Mouse (Mus musculus) thymus, postnatal 0 days (tissue): ENCODE data around the gene Ppp2r5b. TPM values are rescaled to one million over a fixed set of nuclear protein-coding genes. Genes with fewer than 3 reads are reported as not detected.
A peak's percentile ranks its signal among the peaks of the same experiment; 100 is the strongest.

ENCODE experiments used
- DNase-seq: peaks from one replicate; pipeline ENCODE4 v3.0.0-alpha.2; 2015; ENCODE audit warnings: low spot score
- polyA plus RNA-seq: library from polyadenylated mRNA; unstranded; fragments of >200 nt; fragmentation: Nextera tagmentation; extraction: Ambion mirVana; gene quantifications from 2 replicates; pipeline ENCODE4 v1.2.1, GENCODE M21; 2015

The Ppp2r5b gene
- polyA plus RNA-seq: 8.9 TPM in 2 replicates

GRCm38 (mm10) chr19:6235084-6236052, at the start of gene Ppp2r5b:
TSS of gene Ppp2r5b (minus strand) at chr19:6235872.
- peak; percentile 96 for DNase-seq

- no peak for DNase-seq
These were observed 49.6 kb upstream of the Ppp2r5b start for GRCm38 (mm10) chr19:6285226-6285625.

GRCm38 (mm10) chr19:6284502-6284901, 48.8 kb upstream of the Ppp2r5b start:
- DNase-seq: no peak

GRCm38 (mm10) chr19:6283001-6283400, 47.3 kb upstream of the Ppp2r5b start:
- DNase-seq: no peak

- no peak for DNase-seq
These were observed 45.7 kb upstream of the Ppp2r5b start for GRCm38 (mm10) chr19:6281122-6282020.

GRCm38 (mm10) chr19:6280554-6280953, 44.9 kb upstream of the Ppp2r5b start:
- DNase-seq: no peak

- no peak for DNase-seq
These were observed 43.9 kb upstream of the Ppp2r5b start for GRCm38 (mm10) chr19:6279481-6280144.

GRCm38 (mm10) chr19:6278439-6279073, 42.9 kb upstream of the Ppp2r5b start:
- no peak for DNase-seq

GRCm38 (mm10) chr19:6277661-6278438, 42.2 kb upstream of the Ppp2r5b start:
- DNase-seq: no peak

- DNase-seq: peak; percentile 95
These were observed 41.1 kb upstream of the Ppp2r5b start, which contains the start of gene Ehd1 for GRCm38 (mm10) chr19:6276426-6277421. TSS of gene Ehd1 (plus strand) at chr19:6276725.

- peak; percentile 73 for DNase-seq
These were observed 40.2 kb upstream of the Ppp2r5b start for GRCm38 (mm10) chr19:6275740-6276389.

GRCm38 (mm10) chr19:6273998-6274608, 38.4 kb upstream of the Ppp2r5b start:
- DNase-seq: no peak

GRCm38 (mm10) chr19:6273592-6273991, 37.9 kb upstream of the Ppp2r5b start:
- no peak for DNase-seq

GRCm38 (mm10) chr19:6272738-6273137, 37.1 kb upstream of the Ppp2r5b start:
- no peak for DNase-seq

GRCm38 (mm10) chr19:6272053-6272452, 36.4 kb upstream of the Ppp2r5b start:
- DNase-seq: no peak

GRCm38 (mm10) chr19:6271206-6271605, 35.5 kb upstream of the Ppp2r5b start:
- no peak for DNase-seq

GRCm38 (mm10) chr19:6270661-6271060, 35.0 kb upstream of the Ppp2r5b start:
- DNase-seq: no peak
